Mouse (Mus musculus): ENCODE results near the gene Flrt1.

GRCm38 (mm10) chr19:7070775-7071174 is 34.8 kb downstream of the Flrt1 start:
- TF ChIP-seq POLR2A (IDR thresholded peaks at IDR 0.05; ENCODE audit: low read depth, low read length): no peak
- no peak for TF ChIP-seq CTCF (IDR thresholded peaks at IDR 0.05; ENCODE audit: borderline replicate concordance, insufficient read depth, low read length)

All from embryonic fibroblast, embryonic 13.5 days (primary cell).